Mouse (Mus musculus) lung, postnatal 14 days (tissue): ENCODE results near the gene Rps28.

Experiments
- DNase-seq: peaks from one replicate; pipeline ENCODE4 v3.0.0; 2021

Rps28 gene

GRCm38 (mm10) chr17:33811142-33811516 is 13.2 kb downstream of the Rps28 start:
- DNase-seq = no peak

- peak; percentile 97 for DNase-seq
Observed at GRCm38 (mm10) chr17:33810334-33811141, 13.8 kb downstream of the Rps28 start, which contains the start of gene Kank3. Kank3 (plus strand) TSS chr17:33810519.

GRCm38 (mm10) chr17:33808192-33808591 is 16.2 kb downstream of the Rps28 start:
- DNase-seq = no peak

- DNase-seq = no peak
Observed at GRCm38 (mm10) chr17:33807181-33807888, 17.0 kb downstream of the Rps28 start.

GRCm38 (mm10) chr17:33804745-33805144 is 19.6 kb downstream of the Rps28 start:
- peak; percentile 26 for DNase-seq

GRCm38 (mm10) chr17:33804205-33804604 is 20.2 kb downstream of the Rps28 start:
- DNase-seq = no peak

- no peak for DNase-seq
Observed at GRCm38 (mm10) chr17:33802221-33802620, 22.1 kb downstream of the Rps28 start.

- no peak for DNase-seq
Observed at GRCm38 (mm10) chr17:33799277-33799676, 25.1 kb downstream of the Rps28 start.

- DNase-seq = peak; percentile 52
Observed at GRCm38 (mm10) chr17:33798306-33798705, 26.1 kb downstream of the Rps28 start.

- no peak for DNase-seq
Observed at GRCm38 (mm10) chr17:33788732-33789131, 35.6 kb downstream of the Rps28 start.

- DNase-seq = no peak
Observed at GRCm38 (mm10) chr17:33786375-33786774, 38.0 kb downstream of the Rps28 start.

GRCm38 (mm10) chr17:33784939-33785338 is 39.4 kb downstream of the Rps28 start:
- DNase-seq = no peak

- peak; percentile 90 for DNase-seq
Observed at GRCm38 (mm10) chr17:33783408-33783807, 41.0 kb downstream of the Rps28 start.

GRCm38 (mm10) chr17:33782067-33782466 is 42.3 kb downstream of the Rps28 start:
- DNase-seq = no peak

GRCm38 (mm10) chr17:33781124-33781977 is 43.0 kb downstream of the Rps28 start, which contains the start of gene Angptl4:
Angptl4 (minus strand) TSS chr17:33781830.
- DNase-seq = peak; percentile 84

- DNase-seq = peak; percentile 70
Observed at GRCm38 (mm10) chr17:33780431-33780830, 43.9 kb downstream of the Rps28 start.

GRCm38 (mm10) chr17:33779967-33780295 is 44.4 kb downstream of the Rps28 start:
- DNase-seq = no peak

GRCm38 (mm10) chr17:33779271-33779966 is 44.9 kb downstream of the Rps28 start:
- DNase-seq = peak; percentile 95

- DNase-seq = no peak
Observed at GRCm38 (mm10) chr17:33775287-33775686, 49.1 kb downstream of the Rps28 start.

GRCm38 (mm10) chr17:33774573-33775155 is 49.7 kb downstream of the Rps28 start:
- no peak for DNase-seq

GRCm38 (mm10) chr17:33773871-33774572 is 50.3 kb downstream of the Rps28 start:
- no peak for DNase-seq

GRCm38 (mm10) chr17:33773426-33773825 is 50.9 kb downstream of the Rps28 start:
- no peak for DNase-seq
